Mouse (Mus musculus): Measurements from ENCODE around the gene Rhbdl1. TPM values are rescaled to one million over a fixed set of nuclear protein-coding genes. Genes with fewer than 3 reads are reported as not detected.

Gene Rhbdl1
- total RNA-seq, 2 experiments from 2014 or later: 42.1 to 43.4 TPM

DNA sequence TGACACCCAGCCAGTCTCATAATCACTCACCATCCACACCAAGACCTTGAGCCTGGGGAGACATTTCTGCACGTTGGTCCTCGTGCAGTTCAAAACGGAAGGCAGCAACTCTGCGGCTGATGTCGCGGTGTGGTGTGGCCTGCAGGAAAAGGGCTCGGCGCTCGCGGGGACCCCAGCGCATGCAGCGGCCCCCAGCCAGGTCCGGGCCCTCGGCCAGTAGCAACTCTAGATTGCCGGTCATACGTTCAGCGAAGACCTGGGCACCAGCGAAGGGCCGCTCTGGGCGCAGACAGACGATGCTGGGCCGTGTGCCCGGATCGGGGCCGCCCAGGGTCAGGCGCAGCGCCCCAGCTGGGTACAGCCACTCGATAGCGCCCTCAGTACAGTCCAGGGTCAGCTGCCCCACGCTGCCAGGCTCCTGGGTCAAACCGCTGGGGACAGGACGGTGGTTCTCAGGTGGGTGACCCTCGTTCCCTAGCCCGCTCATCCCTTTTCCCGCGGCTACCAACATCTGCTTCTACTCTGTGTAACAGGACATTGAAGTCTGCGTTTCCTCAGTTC, 40.8 kb downstream of the Rhbdl1 start:
- no peak for DNase-seq (ENCODE audit: low spot score in 2 of 2)

DNA sequence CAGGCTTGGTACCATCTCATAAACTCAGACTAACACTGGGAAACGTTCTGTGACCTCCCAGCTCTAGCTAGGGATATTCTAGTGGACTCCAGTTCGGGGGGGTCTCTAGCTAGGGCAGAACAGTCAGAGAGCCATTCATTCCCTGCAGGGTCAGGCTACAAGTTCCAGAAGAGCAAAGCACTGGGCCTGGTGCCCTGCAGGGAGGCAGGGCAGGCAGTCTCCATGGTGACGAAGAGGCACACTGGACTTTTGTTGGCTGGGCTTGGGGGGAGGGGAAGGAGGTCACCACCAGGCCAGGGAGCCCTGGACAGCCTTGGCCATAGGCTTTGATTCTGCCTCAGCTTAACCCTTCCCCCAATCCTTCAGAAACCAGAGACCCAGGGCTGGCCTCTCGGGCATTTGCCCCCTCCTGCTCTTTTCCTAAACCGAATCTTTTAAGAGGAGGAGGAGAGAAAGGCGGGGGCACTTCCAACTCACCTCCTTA, 41.4 kb downstream of the Rhbdl1 start, which contains the start of gene AC134908.4:
TSS of gene AC134908.4 (minus strand) at position 51 of the 484 bp plus-strand sequence.
- DNase-seq (ENCODE audit: low spot score in 2 of 2): peak in 1 of 2 experiments; percentile 72

DNA sequence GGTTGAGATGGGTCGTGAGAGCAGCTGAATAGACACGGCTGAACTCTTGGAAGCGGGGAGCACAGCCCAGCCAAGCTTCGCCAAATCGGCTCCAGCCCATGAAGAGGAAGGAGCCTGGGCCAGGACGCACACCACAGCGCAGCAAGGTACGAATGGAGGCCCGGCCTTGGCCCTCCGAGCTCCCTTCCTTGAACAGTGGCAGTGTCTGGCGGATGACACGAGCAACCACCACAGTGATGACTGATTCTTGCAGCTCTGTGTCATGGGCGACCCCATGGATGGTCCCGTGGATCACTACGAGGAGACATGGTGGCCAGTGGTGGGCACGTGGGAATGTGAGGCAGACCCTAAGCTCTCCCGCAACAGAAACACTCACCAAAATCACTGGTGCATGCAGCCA, 42.1 kb downstream of the Rhbdl1 start:
- DNase-seq (ENCODE audit: low spot score in 2 of 2): no peak

DNA sequence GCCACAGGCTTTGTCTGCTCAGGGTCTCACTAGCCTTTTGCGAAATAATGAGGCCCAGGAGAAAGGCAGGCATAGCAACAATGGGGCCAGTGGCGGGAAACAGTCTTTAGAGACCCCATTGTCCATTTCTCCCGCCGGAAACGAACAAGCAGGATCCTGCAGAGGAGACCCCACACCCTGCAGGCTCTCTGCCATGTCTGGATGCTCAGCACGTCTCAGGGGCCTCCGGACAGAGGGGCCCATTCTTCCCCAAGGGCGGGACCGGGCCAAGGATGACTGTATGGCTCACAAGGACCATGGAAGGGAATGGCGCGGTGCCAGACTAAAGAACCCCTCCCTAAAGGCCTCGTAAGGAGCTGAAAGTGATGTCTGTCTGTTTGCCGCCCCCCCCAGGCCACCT, 42.9 kb downstream of the Rhbdl1 start:
- DNase-seq (ENCODE audit: low spot score in 2 of 2): no peak

DNA sequence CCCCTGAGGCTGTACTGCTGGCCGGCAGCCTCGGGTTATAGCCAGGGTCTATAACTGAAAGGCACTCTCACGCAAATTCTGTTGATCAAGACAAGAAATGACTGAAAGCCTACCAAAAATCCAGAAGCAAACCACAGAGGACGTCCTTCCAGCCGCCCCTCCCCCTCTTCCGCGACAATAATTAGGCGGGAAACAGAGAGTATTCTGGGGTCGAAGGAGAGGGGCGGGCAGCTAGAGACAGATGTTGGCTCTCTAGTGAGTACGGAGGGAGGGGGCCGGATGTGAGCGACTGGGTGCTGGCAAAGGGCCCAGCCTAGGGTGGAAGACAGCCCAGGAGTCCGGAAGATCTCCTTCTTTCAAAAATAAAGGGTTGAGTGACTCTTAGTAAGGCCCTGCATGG, 44.5 kb downstream of the Rhbdl1 start, which contains the start of gene Fam173a:
TSS of gene Fam173a (minus strand) at position 287 of the 400 bp plus-strand sequence.
- DNase-seq (ENCODE audit: low spot score in 2 of 2): peak in 1 of 2 experiments; percentile 70

DNA sequence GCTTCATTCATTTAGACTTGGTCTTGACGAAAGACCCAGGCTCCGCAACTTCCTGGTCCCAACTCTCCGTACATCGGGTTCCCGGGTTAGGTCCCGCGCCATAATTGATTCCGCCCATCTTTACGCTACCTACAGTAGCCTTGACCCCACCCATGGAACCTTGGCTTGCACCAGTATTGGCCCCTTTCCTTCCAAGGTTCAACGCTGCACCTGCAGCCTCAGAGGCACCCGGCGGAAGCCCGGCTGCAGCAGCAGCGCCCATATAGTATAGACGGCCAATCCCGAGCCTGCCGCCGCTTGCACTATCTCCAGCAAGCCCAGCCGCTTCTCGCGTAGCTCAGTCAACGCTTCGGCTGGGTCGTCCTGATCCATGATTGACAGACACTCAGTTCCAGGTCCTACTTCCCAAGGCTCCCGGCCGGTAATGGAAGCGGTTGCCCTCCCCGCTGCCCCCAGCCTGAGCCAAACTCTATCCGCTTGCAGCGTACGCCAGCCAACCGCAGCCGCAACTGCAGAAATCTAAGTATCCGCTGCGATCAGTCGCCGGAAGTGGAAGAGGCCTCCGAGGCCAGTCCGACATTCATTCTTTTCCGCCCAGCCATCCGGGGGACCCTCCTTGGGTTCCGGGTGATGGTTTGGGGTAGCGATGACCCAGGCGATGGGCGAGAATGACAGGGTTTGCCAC, 45.1 kb downstream of the Rhbdl1 start:
- DNase-seq (ENCODE audit: low spot score in 2 of 2): peak; percentile 72 to 83

DNA sequence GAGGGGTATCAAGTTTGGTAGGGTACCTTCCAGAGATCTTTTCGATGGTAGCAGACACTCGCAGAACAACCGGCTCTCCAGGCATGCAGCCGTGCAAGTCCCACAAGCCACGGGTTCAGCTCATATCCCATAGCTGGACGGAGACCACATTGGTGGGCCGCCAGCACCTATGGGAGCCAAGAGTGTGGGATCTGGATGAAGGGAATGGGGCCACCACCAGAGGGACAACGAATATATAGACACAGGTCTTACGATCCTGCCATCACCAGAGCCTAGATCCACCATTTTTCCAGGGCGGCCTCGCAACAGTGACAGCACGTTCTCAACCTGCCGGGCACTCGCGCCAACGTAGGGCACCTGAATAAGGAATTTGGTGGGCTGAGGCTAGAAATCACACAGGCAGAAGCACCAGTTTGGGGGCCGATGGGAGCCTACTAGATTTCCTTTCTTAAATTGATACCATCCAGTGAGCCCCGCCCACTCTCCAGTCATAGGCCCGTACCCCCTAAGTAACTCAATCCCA, 45.7 kb downstream of the Rhbdl1 start:
- no peak for DNase-seq (ENCODE audit: low spot score in 2 of 2)

DNA sequence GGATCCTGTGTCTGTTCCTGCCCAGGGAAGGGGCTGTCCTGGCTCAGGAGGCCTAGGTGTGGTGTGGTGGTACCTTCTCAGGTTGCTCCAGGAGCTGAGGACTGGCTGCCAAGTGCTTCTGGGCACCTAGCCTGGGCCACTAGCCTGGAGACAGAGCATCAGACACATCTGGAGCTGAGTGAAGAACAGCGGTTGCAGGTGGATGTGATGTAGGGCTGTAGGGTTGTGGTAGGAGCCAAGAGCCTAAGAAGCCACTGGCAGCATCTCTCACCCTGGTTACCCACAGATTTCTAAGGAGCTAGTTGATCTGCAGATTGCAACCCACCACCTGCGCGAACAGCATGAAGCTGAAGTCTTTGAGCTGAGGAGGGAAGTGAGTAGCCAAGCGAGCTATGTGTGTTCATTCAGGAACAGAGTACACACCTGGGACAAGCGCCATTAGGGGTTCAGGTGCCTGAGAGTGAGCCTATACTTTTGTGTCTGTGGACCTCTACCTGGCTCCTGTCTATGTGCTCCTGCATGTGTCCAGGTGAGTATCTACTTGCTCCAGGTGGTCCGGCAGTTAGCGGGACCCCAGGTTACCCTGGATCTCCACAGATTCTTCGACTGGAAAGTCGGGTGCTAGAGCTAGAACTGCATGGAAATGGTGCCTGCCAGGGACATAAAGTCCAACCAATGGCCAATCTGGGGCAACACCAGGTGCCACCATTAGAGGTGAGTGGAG, 50.2 kb downstream of the Rhbdl1 start:
- no peak for DNase-seq (ENCODE audit: low spot score in 2 of 2)

DNA sequence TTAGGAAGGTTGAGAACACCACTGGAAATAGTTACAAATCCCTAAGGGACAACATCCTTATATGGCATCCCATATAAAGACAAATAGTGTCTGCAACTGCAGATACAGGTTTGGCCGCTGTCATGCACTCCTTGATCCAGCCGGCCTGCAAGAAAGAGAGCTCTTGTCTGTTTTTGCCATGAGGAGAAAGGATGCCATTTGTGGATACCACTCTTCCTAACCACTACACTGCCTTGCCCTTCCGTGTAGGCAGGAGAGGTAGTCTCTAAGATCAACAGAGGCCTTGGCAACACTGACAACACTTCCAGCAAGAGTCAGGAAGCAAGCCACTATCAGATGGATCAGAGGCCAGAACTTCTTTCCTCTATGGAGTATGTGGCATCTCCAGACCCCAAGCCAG, 50.8 kb downstream of the Rhbdl1 start, which contains the start of gene Ccdc78:
TSS of gene Ccdc78 (plus strand) at position 301 of the 400 bp plus-strand sequence.
- DNase-seq (ENCODE audit: low spot score in 2 of 2): no peak

DNA sequence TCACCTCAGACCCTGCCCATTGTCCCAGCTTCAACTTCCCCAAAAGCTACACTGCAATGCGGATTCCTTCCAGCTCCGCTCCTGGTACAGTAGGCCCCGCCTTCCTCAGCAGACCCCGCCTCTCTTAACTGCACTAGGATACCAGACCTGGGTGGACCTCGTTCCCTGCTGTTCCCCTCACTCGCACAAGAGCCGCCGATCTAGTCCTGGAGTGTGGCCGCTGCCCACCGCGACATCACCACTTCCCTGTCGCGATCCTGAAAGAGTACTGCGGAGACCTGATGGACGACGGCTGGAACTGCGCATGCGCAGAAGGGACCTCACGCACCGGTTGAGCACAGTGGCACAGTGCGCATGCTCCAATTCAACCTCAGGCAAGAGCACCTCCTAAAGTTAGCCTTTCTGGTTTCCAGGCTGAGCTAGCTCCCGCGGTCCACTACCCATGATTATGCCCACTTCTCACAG, 51.8 kb downstream of the Rhbdl1 start, which contains the start of gene Haghl:
TSS of gene Haghl (minus strand) at position 393 of the 465 bp plus-strand sequence.
- peak; percentile 92 to 98 for DNase-seq (ENCODE audit: low spot score in 2 of 2)

Small RNA genes lying within 50 kb of the gene (microRNA-seq; reads per million reads assigned to microRNA genes)
- gene Mir3082: 2.0 to 2.7 reads per million in 2 experiments

Other genes starting within 250 kb of the Rhbdl1 start
- 100 to 1,000 TPM; 130 to 131 TPM for gene Gng13, start 120.1 kb downstream of the Rhbdl1 start, total RNA-seq (2021)
- gene Chtf18, start 109.9 kb downstream of the Rhbdl1 start, total RNA-seq (2021): 1 to 10 TPM; 1.5 to 1.8 TPM
- gene Rpusd1, start 109.6 kb downstream of the Rhbdl1 start, total RNA-seq (2021): 10 to 100 TPM; 63.5 to 64.1 TPM
- under 1 TPM in 1 of 2 experiments, not detected in 1; 0.13 TPM for gene Mslnl, start 101.3 kb downstream of the Rhbdl1 start, total RNA-seq (2021)
- gene Msln, start 82.9 kb downstream of the Rhbdl1 start, total RNA-seq (2021): 1 to 10 TPM in 1 of 2 experiments, under 1 TPM in 1; 0.46 to 1.2 TPM
- 10 to 100 TPM; 30.6 to 38.5 TPM for gene Narfl, start 63.5 kb downstream of the Rhbdl1 start, total RNA-seq (2021)
- gene Haghl, start 51.6 kb downstream of the Rhbdl1 start, total RNA-seq (2021): 100 to 1,000 TPM; 103 to 109 TPM
- gene Ccdc78, start 50.7 kb downstream of the Rhbdl1 start, total RNA-seq (2021): under 1 TPM; 0.36 to 0.40 TPM
- gene Fam173a, start 44.4 kb downstream of the Rhbdl1 start, total RNA-seq (2021): 10 to 100 TPM; 88.8 to 99.3 TPM
- 1 to 10 TPM in 1 of 2 experiments, under 1 TPM in 1; 0.47 to 1.8 TPM for gene AC134908.4, start 41.6 kb downstream of the Rhbdl1 start, total RNA-seq (2021)
- 10 to 100 TPM; 81.1 to 83.3 TPM for gene Metrn, start 40.2 kb downstream of the Rhbdl1 start, total RNA-seq (2021)
- gene Fbxl16, start 28.2 kb downstream of the Rhbdl1 start, total RNA-seq (2021): 100 to 1,000 TPM; 664 to 720 TPM
- 10 to 100 TPM; 22.6 to 26.4 TPM for gene Wdr24, start 13.7 kb downstream of the Rhbdl1 start, total RNA-seq (2021)
- gene Jmjd8, start 8.4 kb downstream of the Rhbdl1 start, total RNA-seq (2021): 10 to 100 TPM; 52.7 to 55.5 TPM
- gene Stub1, start 3.9 kb downstream of the Rhbdl1 start, total RNA-seq (2021): 100 to 1,000 TPM; 158 to 165 TPM
- 10 to 100 TPM; 21.9 to 22.1 TPM for gene Gm20683, start 4.5 kb upstream of the Rhbdl1 start, total RNA-seq (2021)
- 100 to 1,000 TPM in 1 of 2 experiments, 10 to 100 TPM in 1; 98.3 to 109 TPM for gene Rhot2, start 7.6 kb upstream of the Rhbdl1 start, total RNA-seq (2021)
- 10 to 100 TPM; 20.1 to 21.7 TPM for gene Wdr90, start 24.2 kb upstream of the Rhbdl1 start, total RNA-seq (2021)
- gene Mcrip2, start 31.5 kb upstream of the Rhbdl1 start, total RNA-seq (2021): 10 to 100 TPM; 23.3 to 23.7 TPM
- gene Mettl26, start 37.8 kb upstream of the Rhbdl1 start, total RNA-seq (2021): 10 to 100 TPM; 36.3 TPM
- gene Wfikkn1, start 43.6 kb upstream of the Rhbdl1 start, total RNA-seq (2021): 1 to 10 TPM; 1.7 to 2.2 TPM
- 10 to 100 TPM; 49.4 to 54.7 TPM for gene Rab40c, start 82.4 kb upstream of the Rhbdl1 start, total RNA-seq (2021)
- 100 to 1,000 TPM; 108 to 113 TPM for gene Pigq, start 107.6 kb upstream of the Rhbdl1 start, total RNA-seq (2021)
- under 1 TPM; 0.32 to 0.36 TPM for gene Nhlrc4, start 107.7 kb upstream of the Rhbdl1 start, total RNA-seq (2021)
- under 1 TPM; 0.99 TPM for gene A930017K11Rik, start 115.3 kb upstream of the Rhbdl1 start, total RNA-seq (2021)
- 10 to 100 TPM; 50.6 to 54.1 TPM for gene Capn15, start 148.5 kb upstream of the Rhbdl1 start, total RNA-seq (2021)
- 100 to 1,000 TPM; 106 TPM for gene Rab11fip3, start 232.3 kb upstream of the Rhbdl1 start, total RNA-seq (2021)

Measured in layer of hippocampus, adult 18-20 months (tissue).